Mouse (Mus musculus): ENCODE measurements around the gene Rp9. TPM values are rescaled to one million over a fixed set of nuclear protein-coding genes. Genes with fewer than 3 reads are reported as not detected.

Gene Rp9
- polyA plus RNA-seq, 1 experiment from 2014 or later = 42.7 TPM

Other genes with a start within 250 kb of the Rp9 start
- 17.8 and 22.1 TPM in 2 replicates for gene Zfp809, start 244.0 kb downstream of the Rp9 start, polyA plus RNA-seq (2015; fragmentation: Nextera tagmentation; extraction: Ambion mirVana)
- gene Zfp599, start 209.8 kb downstream of the Rp9 start, polyA plus RNA-seq (2015; fragmentation: Nextera tagmentation; extraction: Ambion mirVana) = 3.5 and 4.3 TPM in 2 replicates
- 10.8 and 14.2 TPM in 2 replicates for gene Zfp810, start 162.1 kb downstream of the Rp9 start, polyA plus RNA-seq (2015; fragmentation: Nextera tagmentation; extraction: Ambion mirVana)
- 46.6 and 48.6 TPM in 2 replicates for gene Anln, start 80.6 kb downstream of the Rp9 start, polyA plus RNA-seq (2015; fragmentation: Nextera tagmentation; extraction: Ambion mirVana)
- 2.0 and 3.1 TPM in 2 replicates for gene 9530077C05Rik, start 58.2 kb downstream of the Rp9 start, polyA plus RNA-seq (2015; fragmentation: Nextera tagmentation; extraction: Ambion mirVana)
- not detected in 2 replicates for gene Gm17545, start 15.5 kb downstream of the Rp9 start, polyA plus RNA-seq (2015; fragmentation: Nextera tagmentation; extraction: Ambion mirVana)
- 7.6 and 9.2 TPM in 2 replicates for gene Bbs9, start 6.0 kb upstream of the Rp9 start, polyA plus RNA-seq (2015; fragmentation: Nextera tagmentation; extraction: Ambion mirVana)

Data from heart, embryonic 15.5 days (tissue).